Mouse (Mus musculus) heart, adult 9 months (tissue): ENCODE measurements around the gene Pcolce.
A peak's percentile ranks its signal among the peaks of the same experiment; 100 is the strongest.

Experiments
- DNase-seq, 2 experiments: peaks; one replicate each; pipeline ENCODE4 v3.0.0; 2022; ENCODE audit warnings: low spot score in 2 of 2

Gene Pcolce

DNA sequence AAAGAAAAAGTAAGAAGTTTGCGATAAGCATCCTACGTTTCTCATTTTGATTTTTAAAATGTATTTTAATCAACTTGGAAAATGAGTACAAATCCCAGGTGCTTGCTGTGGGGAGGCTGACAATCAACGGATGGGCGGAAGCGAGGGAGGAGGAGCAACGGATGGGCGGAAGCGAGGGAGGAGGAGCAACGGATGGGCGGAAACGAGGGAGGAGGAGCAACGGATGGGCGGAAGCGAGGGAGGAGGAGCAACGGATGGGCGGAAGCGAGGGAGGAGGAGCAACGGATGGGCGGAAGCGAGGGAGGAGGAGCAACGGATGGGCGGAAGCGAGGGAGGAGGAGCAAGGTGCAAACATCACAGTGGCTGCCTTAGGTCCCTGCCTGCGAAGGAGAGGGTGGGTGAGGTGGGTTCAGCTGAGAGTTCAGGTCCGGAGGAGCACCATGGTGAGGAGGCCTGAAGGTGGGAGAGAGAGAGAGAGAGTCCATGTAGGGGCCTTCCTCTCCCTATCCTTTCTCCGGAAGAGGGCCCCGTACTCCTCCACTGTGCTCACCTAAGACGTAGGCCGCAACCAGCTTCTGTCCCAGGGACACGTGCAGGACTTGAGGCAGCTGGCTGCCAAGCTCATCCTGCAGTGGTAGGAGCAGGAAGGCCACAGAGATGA is 16.9 kb downstream of the Pcolce start:
- DNase-seq = no peak

DNA sequence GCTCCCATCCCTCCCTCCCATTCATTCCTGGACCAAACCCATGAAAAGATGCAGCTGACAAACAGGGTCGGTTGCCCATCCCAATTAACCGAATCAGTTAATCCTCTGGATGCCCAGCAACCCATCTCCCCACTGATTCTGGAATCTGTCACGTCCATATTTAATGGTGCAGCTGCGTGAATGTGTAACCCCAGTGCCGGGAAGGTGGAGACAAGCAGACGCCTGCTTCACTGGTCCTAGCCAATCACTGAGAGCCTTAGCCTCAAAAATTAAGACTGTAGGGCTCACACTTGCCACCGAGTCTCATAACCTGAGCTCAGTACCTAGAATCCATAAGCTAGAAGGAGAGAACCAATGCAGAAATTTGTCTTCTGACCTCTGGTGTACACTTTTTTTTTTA is 17.7 kb downstream of the Pcolce start:
- DNase-seq = no peak

DNA sequence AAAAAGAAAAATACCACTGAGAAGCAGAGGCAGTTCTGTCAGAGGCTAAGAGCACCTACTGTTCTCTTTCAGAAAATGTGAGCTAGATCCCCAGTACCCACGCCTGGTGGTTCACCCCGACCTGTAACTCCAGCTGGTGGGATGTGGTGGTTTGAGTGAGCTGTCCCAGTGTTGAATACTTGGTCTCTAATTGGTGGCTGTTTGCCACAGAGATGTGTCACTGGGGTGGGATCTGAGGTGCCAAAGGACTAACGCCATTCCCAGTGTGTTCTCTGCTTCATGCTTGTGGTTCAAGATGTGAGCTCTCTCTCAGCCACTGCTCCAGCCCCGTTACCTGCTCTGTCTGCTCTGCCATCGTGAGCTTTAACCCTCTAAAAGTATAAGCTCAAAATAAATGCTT is 23.1 kb downstream of the Pcolce start:
- no peak for DNase-seq

DNA sequence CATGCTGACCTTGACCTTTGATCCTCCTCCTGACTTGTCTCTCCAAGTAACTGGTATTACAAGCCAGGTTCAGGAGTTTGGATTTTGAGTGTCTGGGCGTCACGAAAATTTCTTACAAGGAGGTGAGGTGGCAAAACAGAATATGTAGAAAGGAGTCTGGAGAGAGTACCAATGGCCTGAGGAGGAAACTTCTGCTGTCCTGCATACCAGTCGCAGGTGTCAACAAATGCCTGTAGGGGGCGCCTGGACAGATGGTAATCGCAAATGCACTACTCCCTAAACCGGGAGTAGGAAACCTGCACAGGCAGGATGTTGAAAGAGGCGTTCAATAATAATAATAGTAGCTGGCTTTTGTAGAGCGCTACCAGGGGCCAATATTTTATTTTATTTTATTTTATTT is 28.6 kb downstream of the Pcolce start:
- peak; percentile 51 to 63 for DNase-seq

DNA sequence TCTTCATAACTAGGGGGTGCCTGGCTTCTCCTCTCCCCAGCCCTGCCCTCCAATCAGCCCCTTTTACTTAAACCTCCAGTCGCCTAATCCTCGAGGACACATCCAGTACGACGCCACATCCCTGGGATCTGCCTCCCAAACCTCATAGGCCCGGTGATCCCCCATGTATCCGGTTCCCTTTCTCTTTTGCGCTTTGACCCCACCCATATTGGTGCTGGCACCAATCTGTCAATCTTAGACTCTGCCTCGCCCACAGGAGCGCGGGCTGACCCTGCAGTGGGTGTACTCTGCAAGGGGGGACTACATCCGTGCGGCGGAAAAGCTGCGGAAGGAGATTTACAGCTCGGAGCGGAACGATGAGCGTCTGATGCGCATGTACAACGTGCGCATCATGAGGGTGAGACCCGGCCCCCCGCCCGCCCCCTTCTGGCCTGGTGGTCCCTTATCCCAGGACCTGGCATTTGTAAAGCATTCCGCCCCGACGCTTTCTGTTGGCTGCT is 29.9 kb downstream of the Pcolce start:
- no peak for DNase-seq

DNA sequence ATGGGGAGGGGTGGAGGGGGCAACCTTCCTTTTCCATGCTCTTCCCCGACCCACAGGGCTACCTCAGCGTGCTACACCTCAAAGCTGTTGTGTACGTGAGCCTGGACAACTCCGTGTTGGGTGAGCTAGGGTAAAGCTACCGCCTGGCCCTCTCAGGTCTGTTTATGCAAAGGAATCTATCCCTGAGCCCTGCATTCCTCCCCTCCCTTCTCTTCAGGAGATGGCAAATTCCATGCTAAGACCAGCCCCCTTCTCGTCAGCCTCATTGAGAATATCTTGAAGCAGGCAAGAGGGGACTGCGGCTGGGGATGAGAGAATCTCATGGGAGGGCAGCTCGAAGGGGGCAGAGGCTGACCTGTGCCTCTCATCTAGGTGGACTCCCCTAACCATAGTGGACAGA is 30.9 kb downstream of the Pcolce start:
- no peak for DNase-seq

DNA sequence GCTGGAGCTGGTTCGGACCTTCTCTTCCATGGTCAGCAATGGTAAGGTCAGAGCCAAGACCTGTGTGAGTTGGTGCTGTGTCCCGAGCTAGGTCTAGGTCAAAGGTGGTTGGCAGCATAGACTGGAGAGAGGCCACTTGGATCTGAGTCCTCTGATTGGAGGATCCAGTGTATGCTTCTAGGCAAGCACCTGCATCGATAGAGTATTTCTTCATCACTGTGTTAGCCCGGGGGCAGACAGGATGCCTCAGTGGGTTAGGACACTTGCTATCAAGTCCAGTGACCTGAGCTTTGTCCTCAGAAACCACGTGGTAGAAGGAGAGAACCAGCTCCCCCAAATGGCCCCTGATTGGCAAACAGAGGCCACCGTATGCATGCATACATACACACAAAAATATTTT is 33.3 kb downstream of the Pcolce start:
- DNase-seq = no peak

DNA sequence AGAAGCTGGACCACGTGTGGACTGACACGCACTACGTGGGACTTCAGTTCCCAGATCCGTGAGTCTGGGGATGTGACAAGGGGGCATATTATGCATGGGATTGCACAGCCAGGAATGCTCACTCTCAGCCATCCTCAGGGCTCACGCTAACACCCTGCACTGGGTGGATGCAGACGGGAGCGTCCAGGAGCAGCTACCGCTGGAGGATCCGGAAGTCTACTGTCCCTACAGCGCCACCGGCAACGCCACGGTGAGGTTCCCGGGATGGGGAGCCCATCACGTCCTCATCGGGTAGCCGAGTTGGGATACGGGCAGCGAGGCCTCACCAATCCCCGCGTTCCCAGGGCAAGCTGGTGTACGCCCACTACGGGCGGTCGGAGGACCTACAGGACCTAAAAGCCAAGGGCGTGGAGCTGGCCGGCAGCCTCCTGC is 39.1 kb downstream of the Pcolce start:
- DNase-seq = peak; percentile 29 to 33

DNA sequence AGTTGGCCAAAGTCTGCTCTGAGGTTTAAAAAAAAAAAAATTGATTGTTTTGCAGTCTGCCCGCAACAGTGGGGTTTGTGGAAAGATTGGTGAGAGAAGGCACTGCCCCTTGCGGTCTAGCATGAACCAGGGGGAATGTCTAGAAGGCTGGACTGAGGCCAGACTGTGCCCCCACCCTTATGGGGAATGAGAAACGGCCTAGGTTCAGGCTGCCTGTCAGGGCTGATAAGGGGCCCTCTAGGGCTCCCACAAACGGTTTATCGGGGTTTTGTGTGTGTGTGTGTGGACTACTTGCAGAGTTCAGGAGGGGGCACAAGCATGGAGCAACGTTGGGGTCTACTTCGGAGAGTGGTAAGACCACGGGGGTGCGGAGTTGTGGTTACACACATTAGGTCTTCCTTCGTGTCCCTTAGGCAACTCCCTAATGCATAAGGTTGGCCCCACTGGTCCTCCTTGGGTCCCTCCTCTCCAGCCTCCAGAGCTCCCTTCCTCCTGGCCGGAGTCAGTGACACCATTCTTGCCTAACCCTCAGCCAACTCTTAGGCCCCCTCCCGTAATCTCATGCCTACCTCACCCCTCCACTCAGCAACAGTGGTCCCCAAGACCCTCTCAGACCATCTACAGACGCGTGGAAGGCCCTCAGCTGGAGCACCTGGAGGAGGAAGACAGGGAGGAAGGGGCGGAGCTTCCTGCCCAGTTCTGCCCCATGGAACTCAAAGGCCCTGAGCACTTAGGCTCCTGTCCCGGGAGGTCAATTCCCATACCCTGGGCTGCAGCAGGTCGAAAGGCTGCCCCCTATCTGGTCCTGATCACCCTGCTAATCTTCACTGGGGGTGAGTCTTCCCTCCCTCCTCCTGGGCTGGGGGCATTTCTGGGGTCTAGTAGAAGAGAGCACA is 42.6 kb downstream of the Pcolce start:
- DNase-seq = no peak

DNA sequence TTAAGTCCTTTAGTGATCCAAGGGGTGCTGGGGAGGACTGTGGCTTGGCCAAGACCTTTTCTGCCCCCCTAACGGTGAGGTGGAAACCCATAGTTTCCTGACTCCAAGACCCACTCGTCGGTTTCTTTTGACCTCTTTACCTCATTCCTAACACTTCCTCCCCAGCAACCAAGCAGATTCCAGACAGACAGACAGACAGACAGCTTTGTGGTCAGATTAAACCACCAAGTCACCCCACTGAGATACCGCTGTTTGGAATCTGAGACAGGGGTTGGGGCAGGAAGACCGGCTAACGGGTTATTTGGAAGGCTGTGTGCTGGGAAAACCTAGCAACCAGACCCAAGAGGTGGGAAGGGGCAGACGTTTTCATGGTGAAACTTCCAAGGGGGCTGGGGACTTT is 43.4 kb downstream of the Pcolce start:
- no peak for DNase-seq

DNA sequence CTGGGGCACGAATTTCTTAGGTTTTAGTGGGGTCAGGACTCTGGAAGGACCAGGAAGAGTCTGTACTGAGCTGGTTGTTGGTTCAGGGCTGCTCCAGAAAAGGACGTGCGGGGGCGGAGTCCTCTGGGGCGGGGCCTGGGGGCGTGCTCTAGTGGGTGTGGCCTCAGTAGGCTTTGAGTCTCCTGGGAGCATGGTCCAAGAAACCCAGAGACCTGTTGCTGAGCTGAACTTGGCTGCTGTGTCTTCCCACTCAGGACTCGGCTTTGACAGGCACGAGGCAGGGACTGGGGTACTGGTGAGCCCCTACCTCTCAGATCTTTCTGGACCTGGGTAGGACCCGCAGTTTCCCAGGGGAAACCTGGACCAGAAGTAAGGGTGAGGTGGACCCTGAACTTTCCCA is 43.9 kb downstream of the Pcolce start, which contains the start of gene Tfr2:
Tfr2 (plus strand) TSS at position 176 of the 400 bp plus-strand sequence.
- peak; percentile 28 to 56 for DNase-seq

DNA sequence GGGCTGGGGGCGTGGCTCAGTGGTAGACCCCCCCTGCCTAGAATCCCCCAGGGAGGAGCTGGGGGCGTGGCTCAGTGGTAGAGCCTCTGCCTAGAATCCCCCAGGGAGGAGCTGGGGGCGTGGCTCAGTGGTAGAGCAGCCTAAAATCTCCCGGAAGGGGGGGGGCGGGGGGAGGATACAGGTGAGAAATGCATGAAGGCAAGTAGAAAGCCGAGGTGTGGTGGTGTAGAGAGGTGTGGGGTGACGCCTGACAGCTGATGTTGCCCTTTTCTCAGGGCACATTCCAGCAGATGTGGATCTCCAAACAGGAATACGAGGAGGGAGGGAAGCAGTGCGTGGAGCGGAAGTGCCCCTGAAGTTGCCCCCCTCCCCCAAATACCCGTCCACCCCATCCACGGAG is 44.6 kb downstream of the Pcolce start:
- DNase-seq = no peak

DNA sequence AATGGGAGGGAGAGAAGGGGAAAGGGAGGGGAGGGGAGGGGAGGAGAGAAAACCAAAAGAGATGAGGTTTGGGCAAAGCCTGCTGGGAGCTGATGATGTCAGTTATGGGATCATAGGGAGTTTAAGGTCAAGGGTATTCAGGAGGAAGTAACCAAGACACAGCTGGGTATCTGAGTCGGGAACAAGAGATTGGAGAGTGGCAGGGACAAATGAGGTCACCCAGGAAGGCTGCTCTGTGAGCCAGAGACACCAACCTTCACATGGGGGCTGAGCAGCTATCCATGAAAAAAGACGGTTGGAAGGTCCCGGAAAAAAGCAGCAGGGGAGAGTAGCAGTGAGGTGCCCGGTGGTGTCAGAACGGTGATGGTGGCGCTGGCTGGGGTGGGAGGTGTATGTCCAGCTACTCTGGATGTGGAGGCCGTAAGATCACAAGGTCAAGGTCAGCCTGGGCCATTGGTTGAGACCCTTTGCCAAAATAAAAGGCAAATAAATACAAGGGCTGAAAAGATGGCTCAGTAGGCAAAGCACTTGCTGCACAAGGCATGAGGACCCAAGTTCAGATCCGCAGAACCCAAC is 45.3 kb downstream of the Pcolce start:
- DNase-seq = no peak

DNA sequence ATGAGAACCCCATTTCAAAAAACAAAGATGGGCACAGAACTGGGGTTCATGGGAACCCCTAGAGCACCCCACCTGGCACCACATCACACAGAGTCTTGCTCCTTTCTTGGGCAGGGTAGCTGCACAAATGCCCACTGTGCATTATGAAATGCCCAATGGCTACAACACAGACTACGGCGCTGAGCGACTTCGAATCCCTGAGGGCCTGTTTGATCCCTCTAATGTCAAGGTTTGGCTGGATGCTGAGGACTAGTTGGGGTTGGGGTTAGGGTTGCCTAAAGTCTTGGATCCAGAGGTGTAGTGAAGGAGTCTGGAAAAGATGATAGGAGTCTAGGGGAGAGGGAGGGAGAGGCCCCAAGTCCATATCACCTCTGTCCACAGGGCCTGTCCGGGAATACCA is 47.2 kb downstream of the Pcolce start:
- no peak for DNase-seq

DNA sequence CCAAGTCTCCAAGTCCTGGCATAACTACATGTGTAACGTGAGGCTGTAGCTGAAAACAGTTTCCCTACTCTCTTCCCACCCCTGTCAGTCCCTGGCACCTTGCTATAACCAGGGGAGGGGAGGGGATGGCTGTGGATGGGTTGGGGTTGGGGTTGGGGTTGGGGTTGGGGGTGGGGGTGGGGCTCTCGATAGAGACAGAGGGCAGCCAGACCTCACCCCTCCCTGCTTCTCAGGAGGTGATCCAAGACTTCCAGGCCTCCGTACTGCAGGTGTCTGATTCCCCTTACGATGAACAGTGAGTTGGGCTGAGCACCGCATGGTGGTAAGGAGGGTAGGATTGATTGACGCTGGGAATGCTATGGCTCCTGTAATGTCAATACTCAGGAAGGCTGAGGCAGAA is 47.8 kb downstream of the Pcolce start:
- no peak for DNase-seq

DNA sequence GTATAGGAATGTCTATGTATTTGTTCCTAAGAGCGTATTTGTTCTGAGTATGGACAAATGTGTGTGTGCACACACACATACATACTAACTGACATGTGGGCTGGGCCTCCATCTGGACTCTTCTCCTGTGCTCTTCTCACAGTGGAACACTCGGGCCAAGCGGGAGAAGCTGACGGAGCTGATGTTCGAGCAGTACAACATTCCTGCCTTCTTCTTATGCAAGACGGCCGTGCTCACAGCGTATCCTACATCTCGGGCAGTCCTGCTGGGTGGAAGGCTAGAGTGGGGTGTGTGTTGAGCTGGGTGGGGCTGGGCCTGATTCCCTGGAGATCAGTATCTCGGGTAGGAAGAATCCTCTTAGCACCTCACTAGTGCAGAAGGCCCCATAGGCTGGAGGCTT is 50.6 kb downstream of the Pcolce start:
- DNase-seq = no peak

DNA sequence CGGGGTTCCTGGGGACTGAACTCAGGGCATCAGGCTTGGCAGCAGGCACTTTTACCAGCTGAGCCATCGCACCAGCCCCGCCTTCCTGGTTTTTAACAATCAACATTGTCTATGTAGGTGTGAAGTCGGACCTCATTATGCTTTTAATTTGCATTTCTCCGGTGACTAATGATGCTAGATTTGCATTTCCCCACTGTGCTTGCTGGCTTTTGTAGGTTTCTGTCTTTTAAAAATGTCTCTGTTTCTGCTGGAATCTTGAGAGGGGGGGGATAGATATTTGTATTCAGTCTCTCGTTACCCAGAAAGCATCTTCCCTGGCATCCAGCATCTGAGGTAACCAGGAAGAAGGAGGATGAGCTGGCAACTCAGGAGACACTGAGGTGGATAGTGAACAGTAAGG is 52.0 kb downstream of the Pcolce start:
- no peak for DNase-seq
